Mouse (Mus musculus) liver, embryonic 14.5 days (tissue): Measurements from ENCODE around the gene Xntrpc. TPM values are rescaled to one million over a fixed set of nuclear protein-coding genes. Genes with fewer than 3 reads are reported as not detected.

Source experiments
- ATAC-seq: fragments of 200-750 bp; cut with Nextera tagmentation; 2 replicates; pipeline ENCODE4 v1.8.0; 2017; ENCODE audit warnings: moderate number of reproducible peaks, mild to moderate bottlenecking, moderate library complexity; ENCODE audit not compliant: insufficient read depth
- DNase-seq, 3 experiments: peaks; one replicate each; pipeline ENCODE4 v3.0.0-alpha.2; 2012 to 2013; ENCODE audit warnings: low read depth in 3 of 3, low spot score in 3 of 3
- H3K27ac ChIP-seq: fragments of 300-500 bp; sonication (generic); 2 replicates; pipeline ENCODE4 v1.5.1; 2014; ENCODE audit warnings: moderate library complexity, mild to moderate bottlenecking, control low read depth, inconsistent platforms
- H3K27me3 ChIP-seq: fragments of 300-500 bp; sonication (generic); 2 replicates; pipeline ENCODE4 v1.6.1; 2014; ENCODE audit warnings: mild to moderate bottlenecking, low read length, moderate library complexity; ENCODE audit not compliant: control insufficient read depth, insufficient read depth
- H3K36me3 ChIP-seq: fragments of 300-500 bp; sonication (generic); replicated peaks from 2 replicates; pipeline ENCODE4 v1.6.1; 2014; ENCODE audit warnings: low read depth; ENCODE audit not compliant: control insufficient read depth, insufficient read depth
- H3K4me1 ChIP-seq, 2 experiments: fragments of 200-500 bp in 1 of 2; fragments of 300-500 bp in 1 of 2; sonication (generic) in 1 of 2; replicated peaks; 2 replicates each; pipeline ENCODE4 v1.6.1; 2012 to 2014; ENCODE audit warnings: antibody characterized with exemption in 1 of 2, inconsistent platforms in 1 of 2, low read length in 1 of 2; ENCODE audit not compliant: control insufficient read depth in 2 of 2, insufficient read depth in 2 of 2
- H3K4me2 ChIP-seq: fragments of 300-500 bp; sonication (generic); 2 replicates; pipeline ENCODE4 v1.6.1; 2014; ENCODE audit warnings: low read depth, mild to moderate bottlenecking, control low read depth, moderate library complexity
- H3K4me3 ChIP-seq, 2 experiments: fragments of 200-500 bp in 1 of 2; fragments of 300-500 bp in 1 of 2; sonication (generic) in 1 of 2; 2 replicates each; pipeline ENCODE4 v1.5.1; 2012 to 2014; ENCODE audit warnings: low read depth in 2 of 2, low read length in 2 of 2, mild to moderate bottlenecking in 2 of 2, control low read depth in 1 of 2, inconsistent platforms in 1 of 2, moderate library complexity in 1 of 2; ENCODE audit not compliant: insufficient read depth in 1 of 2
- H3K9ac ChIP-seq: fragments of 300-500 bp; sonication (generic); replicated peaks from 2 replicates; pipeline ENCODE4 v1.6.1; 2014; ENCODE audit warnings: mild to moderate bottlenecking, control low read depth, moderate library complexity
- H3K9me3 ChIP-seq: fragments of 300-500 bp; sonication (generic); 2 replicates; pipeline ENCODE4 v1.6.1; 2016; ENCODE audit warnings: low read length, mixed read lengths; ENCODE audit not compliant: control insufficient read depth
- CTCF ChIP-seq: IDR thresholded peaks from 2 replicates; pipeline ENCODE4 v1.5.1; 2016; ENCODE audit warnings: antibody characterized with exemption, low read depth, control low read depth
- EP300 ChIP-seq: IDR thresholded peaks from 2 replicates; pipeline ENCODE4 v1.6.1; 2016; ENCODE audit warnings: antibody characterized with exemption, low read depth
- WGBS: fragments of 180-500 bp; shearing (Covaris S2); extraction: QIAGEN DNeasy Blood & Tissue Kit; methylation state at CpG from one replicate; pipeline ENCODE4 v1.1.7; 2014; ENCODE audit not compliant: insufficient replicate concordance; 5-methylcytosine and 5-hydroxymethylcytosine counted together
- polyA plus RNA-seq, 2 experiments: library from polyadenylated mRNA; depleted of rRNA in 1 of 2; stranded (reverse) in 1 of 2; unstranded in 1 of 2; fragments of >200 nt; fragmentation: Nextera tagmentation in 1 of 2; extraction: Ambion mirVana in 1 of 2; gene quantifications; 2 replicates each; pipeline versions ENCODE4 v1.2.1 to v1.2.3; 2012 to 2014

The Xntrpc gene
- polyA plus RNA-seq, 2 experiments: 0.36 to 1.1 TPM

DNA sequence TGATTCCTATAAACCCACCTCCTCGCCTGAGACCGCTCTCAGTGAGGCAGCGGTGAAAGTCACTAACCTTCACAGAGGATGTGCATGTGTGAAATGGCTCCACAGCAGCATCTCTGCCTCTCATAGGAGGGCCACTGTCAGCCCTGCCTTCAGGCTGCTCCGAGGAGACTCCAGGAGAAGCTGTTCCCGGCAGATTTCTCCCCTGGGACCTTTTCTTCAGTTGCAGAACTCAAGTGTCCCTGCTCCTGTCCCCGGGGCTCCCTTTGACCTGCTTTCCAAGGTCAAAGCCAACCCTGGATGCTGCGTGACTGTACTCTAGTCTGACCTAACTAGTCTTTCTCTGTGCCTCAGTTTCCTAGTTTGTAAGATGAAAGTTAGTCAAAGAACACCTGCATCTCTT is 43.7 kb downstream of the Xntrpc start, which contains the start of gene Art5:
Gene Art5, minus strand, starts transcription at position 319 of the 400 bp plus-strand sequence.
- TF ChIP-seq CTCF (no peak), EP300 (no peak)
- Histone ChIP-seq H3K9ac (no peak within 1 kb of the TSS), H3K27me3 (no peaks in the 10 kb centered on the region), H3K9me3 (no peaks in the 10 kb centered on the region), H3K27ac (no peak within 1 kb of the TSS), H3K4me1 (peaks cover 0 to under 1% of the 10 kb centered on the region in 2 experiments; a peak in 2 of 4 replicates), H3K4me2 (no peak within 1 kb of the TSS), H3K4me3 (no peak within 1 kb of the TSS), H3K36me3 (no peaks in the 10 kb centered on the region)
- DNase-seq (no peak), ATAC-seq (no peak)
- 67% methylated on average over 7 of the region's 7 CpGs for WGBS

DNA sequence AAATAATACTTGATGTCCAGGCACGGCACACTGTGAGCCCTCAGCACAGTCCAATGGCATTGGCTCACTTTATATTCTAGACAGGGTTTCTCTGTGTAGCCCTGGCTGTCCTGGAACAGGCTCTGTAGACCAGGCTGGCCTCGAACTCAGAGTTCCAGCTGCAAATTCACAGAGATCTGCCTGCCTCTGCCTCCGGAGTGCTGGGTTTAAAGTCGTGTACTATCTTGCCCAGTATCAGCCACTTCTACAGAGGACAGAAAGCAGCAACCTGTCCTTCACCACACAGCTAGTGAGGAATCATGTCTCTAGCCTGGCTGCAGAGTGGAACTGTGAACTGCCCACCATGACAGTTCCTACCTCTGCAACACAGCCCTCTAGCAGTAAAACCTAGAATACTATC is 44.2 kb downstream of the Xntrpc start:
- WGBS: 46% methylated on average over 4 of the region's 4 CpGs
- DNase-seq (no peak), ATAC-seq (no peak)
- Histone ChIP-seq H3K9ac (no peak overlapping the region), H3K27me3 (no peaks in the 10 kb centered on the region), H3K36me3 (no peaks in the 10 kb centered on the region), H3K4me1 (no peaks in the 10 kb centered on the region), H3K4me2 (no peak overlapping the region), H3K27ac (no peak overlapping the region), H3K4me3 (no peak overlapping the region), H3K9me3 (no peaks in the 10 kb centered on the region)
- TF ChIP-seq CTCF: no peak
- no peak for TF ChIP-seq EP300

DNA sequence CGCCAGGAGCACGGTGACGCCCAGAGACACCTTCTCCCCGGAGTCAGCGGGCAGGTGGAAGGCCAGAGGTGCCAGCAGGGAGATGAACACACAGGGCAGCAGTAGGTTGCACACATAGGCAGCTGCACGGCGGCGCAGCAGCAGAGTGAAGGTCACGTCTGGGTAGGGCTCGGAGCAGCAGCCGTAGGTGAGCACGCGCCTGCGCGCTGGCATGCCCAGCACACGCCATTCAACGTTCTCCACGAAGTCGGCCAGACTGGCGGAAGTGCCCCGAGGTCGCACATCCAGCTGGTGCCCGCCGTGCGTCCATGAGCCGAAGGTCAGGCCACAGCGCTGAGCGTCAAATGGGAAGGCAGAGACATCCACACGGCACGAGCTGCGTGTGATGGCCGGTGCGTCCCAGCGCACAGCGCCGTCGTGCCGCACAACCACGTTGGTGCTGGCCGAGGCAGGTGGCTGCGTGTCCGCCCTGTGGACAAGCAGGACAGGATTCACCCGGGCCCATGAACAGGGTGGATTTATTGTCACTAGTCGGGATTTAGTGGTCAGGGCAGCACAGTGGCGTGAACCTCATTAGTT is 47.7 kb downstream of the Xntrpc start:
- TF ChIP-seq EP300 (no peak), CTCF (no peak)
- no peaks in the 10 kb centered on the region for H3K36me3 ChIP-seq
- H3K27ac ChIP-seq: no peak overlapping the region
- no peak overlapping the region for H3K9ac ChIP-seq
- ATAC-seq (no peak), DNase-seq (no peak)
- 70% methylated on average over 45 of the region's 45 CpGs for WGBS
- no peaks in the 10 kb centered on the region for H3K4me1 ChIP-seq
- no peak overlapping the region for H3K4me2 ChIP-seq
- no peaks in the 10 kb centered on the region for H3K27me3 ChIP-seq
- no peaks in the 10 kb centered on the region for H3K9me3 ChIP-seq
- no peak overlapping the region for H3K4me3 ChIP-seq

DNA sequence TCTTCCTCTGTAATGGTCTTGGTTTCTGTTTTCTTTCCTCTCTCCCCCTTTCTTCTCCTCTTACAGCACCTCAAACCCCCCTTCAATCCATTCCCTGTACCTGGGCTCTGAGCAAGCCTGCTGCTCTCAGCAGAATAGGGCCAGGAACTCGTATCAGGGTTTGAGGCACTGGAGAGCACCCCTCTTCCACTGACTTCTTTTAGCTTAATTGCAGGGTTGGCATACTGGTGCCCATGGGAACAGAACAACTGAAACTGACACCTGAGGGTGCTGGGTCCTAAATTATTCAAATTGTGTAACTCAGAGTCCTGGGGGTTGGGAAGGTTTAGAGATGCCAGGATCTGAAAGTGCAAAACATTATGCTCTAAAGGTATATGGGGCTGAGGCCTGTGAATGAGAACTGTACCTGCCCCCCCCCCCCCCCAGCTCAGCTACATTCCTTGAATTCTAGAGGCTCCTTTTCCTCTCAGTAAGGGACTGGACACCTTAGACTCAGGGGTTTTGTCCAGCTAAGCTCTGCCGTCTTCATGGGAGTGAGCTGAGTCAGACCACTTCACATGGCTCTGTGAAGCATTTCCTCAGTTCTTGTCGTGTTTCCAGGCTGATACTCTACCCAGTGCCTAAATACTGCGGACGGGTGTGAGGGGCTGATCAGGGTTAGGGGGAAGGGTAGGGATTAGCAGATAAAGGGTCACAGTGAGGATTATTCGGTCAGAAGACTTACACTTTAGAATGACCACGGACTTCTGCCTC is 51.2 kb downstream of the Xntrpc start, which contains the start of gene Chrna10:
Gene Chrna10, minus strand, starts transcription at position 250 of the 753 bp plus-strand sequence.
- Histone ChIP-seq H3K4me1 (no peaks in the 10 kb centered on the region), H3K4me3 (no peak within 1 kb of the TSS), H3K27me3 (no peaks in the 10 kb centered on the region), H3K4me2 (no peak within 1 kb of the TSS), H3K27ac (no peak within 1 kb of the TSS), H3K9me3 (no peaks in the 10 kb centered on the region), H3K9ac (no peak within 1 kb of the TSS), H3K36me3 (peaks cover 18% of the 10 kb centered on the region)
- no peak for DNase-seq
- ATAC-seq: no peak
- 40% methylated on average over 7 of the region's 7 CpGs for WGBS
- TF ChIP-seq EP300: no peak
- TF ChIP-seq CTCF: no peak

DNA sequence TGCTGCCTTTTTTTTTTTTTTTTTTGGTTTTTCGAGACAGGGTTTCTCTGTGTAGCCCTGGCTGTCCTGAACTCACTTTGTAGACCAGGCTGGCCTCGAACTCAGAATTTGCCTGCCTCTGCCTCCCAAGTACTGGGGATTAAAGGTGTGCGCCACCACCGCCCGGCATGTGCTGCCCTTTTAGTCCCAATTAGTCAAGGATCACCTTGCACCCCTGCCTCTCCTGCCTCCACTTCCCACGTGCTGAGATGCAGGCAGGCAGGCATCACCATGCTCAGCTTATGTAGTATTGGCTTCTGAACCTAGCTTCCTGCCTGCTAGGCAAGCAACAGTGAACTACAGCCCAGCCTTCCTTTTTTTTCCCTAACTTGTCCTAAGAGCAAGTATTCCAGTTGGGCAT is 51.9 kb downstream of the Xntrpc start:
- TF ChIP-seq EP300 (no peak), CTCF (no peak)
- Histone ChIP-seq H3K4me2 (no peak overlapping the region), H3K36me3 (peaks cover 24% of the 10 kb centered on the region), H3K27me3 (no peaks in the 10 kb centered on the region), H3K27ac (no peak overlapping the region), H3K4me3 (no peak overlapping the region), H3K9me3 (no peaks in the 10 kb centered on the region), H3K9ac (no peak overlapping the region), H3K4me1 (no peaks in the 10 kb centered on the region)
- ATAC-seq (no peak), DNase-seq (no peak)
- 59% methylated on average over 6 of the region's 6 CpGs for WGBS
